Mouse (Mus musculus): ENCODE results near the gene Epn2.

- TF ChIP-seq POLR2A (IDR thresholded peaks at IDR 0.05; ENCODE audit: control insufficient read depth, extremely low read depth, insufficient read depth, low read length, poor library complexity) (no peak), CTCF (IDR thresholded peaks at IDR 0.05; ENCODE audit: borderline replicate concordance, control insufficient read depth, extremely low read depth, insufficient read depth, low read length, poor library complexity) (no peak)
These were observed 925 bp downstream of the Epn2 start for GRCm38 (mm10) chr11:61578541-61578982.
